Mouse (Mus musculus) stomach, embryonic 16.5 days (tissue): ENCODE measurements around the gene Sec31b. TPM values are rescaled to one million over a fixed set of nuclear protein-coding genes. Genes with fewer than 3 reads are reported as not detected.

Experiments
- ATAC-seq: fragments of 200-750 bp; cut with Nextera tagmentation; 2 replicates; pipeline ENCODE4 v1.8.0; 2017; ENCODE audit warnings: moderate number of reproducible peaks, moderate TSS enrichment; ENCODE audit not compliant: insufficient read depth, low FRiP score
- H3K27ac ChIP-seq: fragments of 300-500 bp; sonication (generic); 2 replicates; pipeline ENCODE4 v1.5.1; 2014; ENCODE audit warnings: low read length
- H3K27me3 ChIP-seq: fragments of 300-500 bp; sonication (generic); 2 replicates; pipeline ENCODE4 v1.6.1; 2014; ENCODE audit warnings: low read length, control low read depth, mixed read lengths; ENCODE audit not compliant: control insufficient read depth, insufficient read depth
- H3K36me3 ChIP-seq: fragments of 300-500 bp; sonication (generic); 2 replicates; pipeline ENCODE4 v1.6.1; 2014; ENCODE audit warnings: low read length; ENCODE audit not compliant: control insufficient read depth, insufficient read depth
- H3K4me1 ChIP-seq: fragments of 300-500 bp; sonication (generic); 2 replicates; pipeline ENCODE4 v1.6.1; 2014; ENCODE audit warnings: low read length, control low read depth, mixed read lengths; ENCODE audit not compliant: control insufficient read depth, insufficient read depth
- H3K4me2 ChIP-seq: fragments of 300-500 bp; sonication (generic); 2 replicates; pipeline ENCODE4 v1.6.1; 2014; ENCODE audit warnings: low read depth, low read length, mixed read lengths
- H3K4me3 ChIP-seq: fragments of 300-500 bp; sonication (generic); replicated peaks from 2 replicates; pipeline ENCODE4 v1.5.1; 2014; ENCODE audit warnings: mild to moderate bottlenecking, low read length
- H3K9ac ChIP-seq: fragments of 300-500 bp; sonication (generic); 2 replicates; pipeline ENCODE4 v1.6.1; 2014; ENCODE audit warnings: low read length
- H3K9me3 ChIP-seq: fragments of 300-500 bp; sonication (generic); replicated peaks from 2 replicates; pipeline ENCODE4 v1.6.1; 2016; ENCODE audit warnings: low read length, control low read depth; ENCODE audit not compliant: control insufficient read depth
- WGBS: fragments of 180-500 bp; shearing (Covaris S2); extraction: QIAGEN DNeasy Blood & Tissue Kit; methylation state at CpG from one replicate; pipeline ENCODE4 v1.1.7; 2014; 5-methylcytosine and 5-hydroxymethylcytosine counted together
- polyA plus RNA-seq: library from polyadenylated mRNA; unstranded; fragments of >200 nt; fragmentation: Nextera tagmentation; extraction: Ambion mirVana; gene quantifications from 2 replicates; pipeline ENCODE4 v1.2.1, GENCODE M21; 2015

The Sec31b gene
- polyA plus RNA-seq, 1 experiment from 2014 or later = 0.92 TPM

GRCm38 (mm10) chr19:44500240-44500639 lies 45.4 kb downstream of the Sec31b start:
- Histone ChIP-seq H3K36me3 (no peaks in the 10 kb centered on the region), H3K4me3 (no peak overlapping the region), H3K27ac (no peak overlapping the region), H3K4me2 (no peak overlapping the region), H3K4me1 (no peaks in the 10 kb centered on the region), H3K9me3 (no peaks in the 10 kb centered on the region), H3K27me3 (peaks cover 6% of the 10 kb centered on the region; the same call in 1 of the 2 replicates), H3K9ac (no peak overlapping the region)
- WGBS = 43% methylated on average over 5 of the region's 5 CpGs
- ATAC-seq = no peak

- no peaks in the 10 kb centered on the region for H3K9me3 ChIP-seq
- 47% methylated on average over 6 of the region's 6 CpGs for WGBS
- no peak overlapping the region for H3K4me2 ChIP-seq
- H3K4me3 ChIP-seq = no peak overlapping the region
- H3K27ac ChIP-seq = no peak overlapping the region
- no peaks in the 10 kb centered on the region for H3K36me3 ChIP-seq
- ATAC-seq = no peak
- H3K27me3 ChIP-seq = peaks cover 6% of the 10 kb centered on the region; the same call in 1 of the 2 replicates
- no peaks in the 10 kb centered on the region for H3K4me1 ChIP-seq
- no peak overlapping the region for H3K9ac ChIP-seq
These were observed 46.7 kb downstream of the Sec31b start for GRCm38 (mm10) chr19:44498936-44499335.

GRCm38 (mm10) chr19:44496941-44497340 lies 48.7 kb downstream of the Sec31b start:
- Histone ChIP-seq H3K9ac (no peak overlapping the region), H3K4me3 (no peak overlapping the region), H3K4me2 (no peak overlapping the region), H3K27ac (no peak overlapping the region), H3K27me3 (0 out of 2 replicates have a peak, but pooled peaks cover 3% of the 10 kb centered on the region), H3K36me3 (no peaks in the 10 kb centered on the region), H3K4me1 (no peaks in the 10 kb centered on the region), H3K9me3 (no peaks in the 10 kb centered on the region)
- 76% methylated on average over 10 of the region's 10 CpGs for WGBS
- ATAC-seq = no peak

- H3K4me1 ChIP-seq = no peaks in the 10 kb centered on the region
These were observed 49.2 kb downstream of the Sec31b start for GRCm38 (mm10) chr19:44496511-44496910.

GRCm38 (mm10) chr19:44493128-44493527 lies 52.5 kb downstream of the Sec31b start, which contains the start of gene Wnt8b:
Gene Wnt8b, plus strand, starts transcription at chr19:44493472.
- H3K9me3 ChIP-seq = no peaks in the 10 kb centered on the region
- 0 out of 2 replicates have a peak, but pooled peaks cover 3% of the 10 kb centered on the region for H3K27me3 ChIP-seq
- H3K4me2 ChIP-seq = no peak within 1 kb of the TSS
- H3K9ac ChIP-seq = no peak within 1 kb of the TSS
- H3K36me3 ChIP-seq = no peaks in the 10 kb centered on the region
- H3K27ac ChIP-seq = no peak within 1 kb of the TSS
- 45% methylated on average over 8 of the region's 8 CpGs for WGBS
- H3K4me1 ChIP-seq = no peaks in the 10 kb centered on the region
- no peak within 1 kb of the TSS for H3K4me3 ChIP-seq
- no peak for ATAC-seq

More at GRCm38 (mm10) chr19:44496511-44496910, 49.2 kb downstream of the Sec31b start:
- Histone ChIP-seq H3K4me3 (no peak overlapping the region), H3K27ac (no peak overlapping the region), H3K27me3 (0 out of 2 replicates have a peak, but pooled peaks cover 3% of the 10 kb centered on the region), H3K9me3 (no peaks in the 10 kb centered on the region), H3K36me3 (no peaks in the 10 kb centered on the region), H3K9ac (no peak overlapping the region), H3K4me2 (no peak overlapping the region)
- 55% methylated on average over 8 of the region's 8 CpGs for WGBS
- ATAC-seq = no peak

GRCm38 (mm10) chr19:44487266-44487665 lies 58.4 kb downstream of the Sec31b start:
- Histone ChIP-seq H3K27ac (no peak overlapping the region), H3K4me2 (no peak overlapping the region), H3K27me3 (no peaks in the 10 kb centered on the region), H3K9me3 (no peaks in the 10 kb centered on the region), H3K4me3 (no peak overlapping the region), H3K36me3 (no peaks in the 10 kb centered on the region), H3K4me1 (no peaks in the 10 kb centered on the region), H3K9ac (no peak overlapping the region)
- ATAC-seq = no peak
- WGBS = 12% methylated on average over 8 of the region's 8 CpGs

GRCm38 (mm10) chr19:44476541-44476940 lies 69.1 kb downstream of the Sec31b start:
- 57% methylated on average over 3 of the region's 3 CpGs for WGBS
- Histone ChIP-seq H3K4me1 (no peaks in the 10 kb centered on the region), H3K9ac (no peak overlapping the region), H3K36me3 (no peaks in the 10 kb centered on the region), H3K4me3 (no peak overlapping the region), H3K27me3 (no peaks in the 10 kb centered on the region), H3K9me3 (no peaks in the 10 kb centered on the region), H3K27ac (no peak overlapping the region), H3K4me2 (no peak overlapping the region)
- no peak for ATAC-seq

GRCm38 (mm10) chr19:44475268-44475667 lies 70.4 kb downstream of the Sec31b start:
- ATAC-seq = no peak
- Histone ChIP-seq H3K4me3 (no peak overlapping the region), H3K9ac (no peak overlapping the region), H3K27ac (no peak overlapping the region), H3K9me3 (no peaks in the 10 kb centered on the region), H3K36me3 (no peaks in the 10 kb centered on the region), H3K4me2 (no peak overlapping the region), H3K4me1 (no peaks in the 10 kb centered on the region), H3K27me3 (no peaks in the 10 kb centered on the region)
- WGBS = 76% methylated on average over 6 of the region's 6 CpGs

GRCm38 (mm10) chr19:44474158-44474557 lies 71.5 kb downstream of the Sec31b start:
- Histone ChIP-seq H3K4me3 (no peak overlapping the region), H3K9me3 (no peaks in the 10 kb centered on the region), H3K27ac (no peak overlapping the region), H3K4me2 (no peak overlapping the region), H3K27me3 (no peaks in the 10 kb centered on the region), H3K36me3 (no peaks in the 10 kb centered on the region), H3K9ac (no peak overlapping the region), H3K4me1 (no peaks in the 10 kb centered on the region)
- ATAC-seq = 0 out of 2 replicates have a peak, but pooled peaks have one; percentile 29
- WGBS = 2% methylated on average over 10 of the region's 10 CpGs
